Mouse (Mus musculus): ENCODE data around the gene Snrnp70.

- TF ChIP-seq EP300 (IDR thresholded peaks at IDR 0.05; ENCODE audit: low read depth) (no peak), CTCF (IDR thresholded peaks at IDR 0.05; ENCODE audit: low read depth) (no peak)
These were observed 25.6 kb downstream of the Snrnp70 start for GRCm38 (mm10) chr7:45369836-45370474.

All from liver, embryonic 14.5 days (tissue).